Mouse (Mus musculus) neural tube, embryonic 13.5 days (tissue): ENCODE results near the gene Asphd1. TPM values are rescaled to one million over a fixed set of nuclear protein-coding genes. Genes with fewer than 3 reads are reported as not detected.
A peak's percentile ranks its signal among the peaks of the same experiment; 100 is the strongest.
"Not testable (repeated sequence)": the region's sequence is repeated elsewhere in the genome, so short reads cannot be mapped to it uniquely, and the experiment has no call there.

ENCODE experiments used
- ATAC-seq: fragments of 200-750 bp; cut with Nextera tagmentation; 2 replicates; pipeline ENCODE4 v1.8.0; 2017; ENCODE audit warnings: low read depth, mild to moderate bottlenecking, moderate TSS enrichment, moderate library complexity
- H3K27ac ChIP-seq: fragments of 300-500 bp; sonication (generic); replicated peaks from 2 replicates; pipeline ENCODE4 v1.5.1; 2015; ENCODE audit warnings: moderate library complexity, mild to moderate bottlenecking, inconsistent platforms
- H3K27me3 ChIP-seq: fragments of 300-500 bp; sonication (generic); 2 replicates; pipeline ENCODE4 v1.6.1; 2015; ENCODE audit warnings: mild to moderate bottlenecking, inconsistent platforms
- H3K36me3 ChIP-seq: fragments of 300-500 bp; sonication (generic); 2 replicates; pipeline ENCODE4 v1.6.1; 2015; ENCODE audit warnings: mild to moderate bottlenecking, inconsistent platforms
- H3K4me1 ChIP-seq: fragments of 300-500 bp; sonication (generic); replicated peaks from 2 replicates; pipeline ENCODE4 v1.6.1; 2015; ENCODE audit warnings: inconsistent platforms
- H3K4me2 ChIP-seq: fragments of 300-500 bp; sonication (generic); 2 replicates; pipeline ENCODE4 v1.6.1; 2015; ENCODE audit warnings: inconsistent platforms, mild to moderate bottlenecking, moderate library complexity
- H3K4me3 ChIP-seq: fragments of 300-500 bp; sonication (generic); 2 replicates; pipeline ENCODE4 v1.5.1; 2015; ENCODE audit warnings: mild to moderate bottlenecking, inconsistent platforms
- H3K9ac ChIP-seq: fragments of 300-500 bp; sonication (generic); 2 replicates; pipeline ENCODE4 v1.6.1; 2015; ENCODE audit warnings: moderate library complexity, mild to moderate bottlenecking, inconsistent platforms
- H3K9me3 ChIP-seq: fragments of 300-500 bp; sonication (generic); 2 replicates; pipeline ENCODE4 v1.6.1; 2016; ENCODE audit warnings: inconsistent platforms
- WGBS: fragments of 180-500 bp; shearing (Covaris S2); methylation state at CpG from one replicate; pipeline ENCODE4 v1.1.7; 2015; 5-methylcytosine and 5-hydroxymethylcytosine counted together
- polyA plus RNA-seq: library from polyadenylated mRNA; unstranded; fragments of >200 nt; fragmentation: Nextera tagmentation; extraction: Ambion mirVana; gene quantifications from 2 replicates; pipeline ENCODE4 v1.2.1, GENCODE M21; 2015

Asphd1 gene
- polyA plus RNA-seq, 1 experiment from 2014 or later, result 5.6 TPM

DNA sequence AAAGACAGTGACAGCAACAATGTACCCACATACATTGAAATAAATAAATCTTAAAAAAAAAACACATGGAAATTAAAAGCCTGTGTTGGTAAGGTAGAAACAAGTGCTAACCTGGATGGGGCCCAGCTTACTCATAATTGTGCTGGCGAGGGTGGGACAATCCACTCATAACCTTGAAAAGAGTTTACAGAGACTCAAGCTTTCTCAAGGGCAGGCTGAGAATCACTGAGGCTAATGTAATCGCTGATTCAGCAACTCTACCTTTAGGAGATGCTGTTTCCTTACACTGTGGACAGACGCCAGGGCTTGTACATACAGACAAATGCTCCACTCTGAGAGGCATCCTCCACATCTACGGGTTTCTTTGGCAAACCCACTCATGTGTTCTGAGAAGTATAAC lies 29.4 kb downstream of the Asphd1 start:
- 80% methylated on average over 4 of the region's 4 CpGs for WGBS
- Histone ChIP-seq H3K4me1 (peaks cover 12% of the 10 kb centered on the region), H3K9me3 (no peaks in the 10 kb centered on the region), H3K36me3 (no peaks in the 10 kb centered on the region), H3K9ac (no peak overlapping the region), H3K4me3 (no peak overlapping the region), H3K27me3 (no peaks in the 10 kb centered on the region), H3K4me2 (no peak overlapping the region), H3K27ac (no peak overlapping the region)
- ATAC-seq, result no peak

DNA sequence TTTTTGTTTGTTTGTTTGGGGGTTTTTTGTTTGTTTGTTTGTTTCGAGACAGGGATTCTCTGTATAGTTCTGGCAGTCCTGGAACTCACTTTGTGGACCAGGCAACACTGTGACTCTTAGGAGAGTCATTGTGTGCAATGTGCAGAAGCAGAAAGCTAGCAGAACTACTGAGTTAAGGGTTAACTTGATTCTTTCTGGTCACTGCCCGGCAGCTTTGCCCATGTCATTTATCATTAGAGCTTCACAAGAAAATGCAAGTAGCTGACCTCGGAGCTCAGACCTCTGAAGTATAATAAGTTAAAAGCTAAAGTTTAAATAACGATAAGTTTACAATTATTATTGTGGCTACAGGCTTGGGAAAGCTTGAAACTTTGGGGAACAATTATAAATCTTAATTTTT lies 31.0 kb downstream of the Asphd1 start:
- not testable (repeated sequence) for H3K9me3 ChIP-seq, ATAC-seq, H3K36me3 ChIP-seq, H3K9ac ChIP-seq, H3K27ac ChIP-seq, H3K4me3 ChIP-seq, H3K4me2 ChIP-seq, H3K27me3 ChIP-seq
- whole genome bisulfite sequencing, result 27% methylated on average over 4 of the region's 4 CpGs
- peaks cover 12% of the 10 kb centered on the region for H3K4me1 ChIP-seq

DNA sequence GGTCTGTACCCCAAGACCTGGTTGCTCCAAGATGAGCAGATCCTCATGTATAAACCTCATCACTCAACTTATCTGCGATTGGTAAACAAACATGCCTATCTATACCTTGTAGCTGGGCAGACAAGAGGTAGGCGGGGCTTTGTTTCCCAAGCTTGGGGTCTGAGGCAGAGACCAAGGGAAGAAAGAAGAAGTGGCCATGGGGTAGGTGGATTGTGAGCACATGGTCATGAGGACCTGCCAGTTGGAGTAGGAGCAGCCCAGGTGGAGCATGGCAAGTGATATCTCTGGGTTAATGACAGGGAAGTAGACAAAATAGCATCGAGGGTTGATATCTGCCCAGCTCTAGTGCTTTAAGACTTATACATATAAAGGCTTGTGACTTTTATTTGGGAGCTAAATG lies 34.5 kb downstream of the Asphd1 start:
- Histone ChIP-seq H3K27me3 (no peaks in the 10 kb centered on the region), H3K36me3 (no peaks in the 10 kb centered on the region), H3K4me2 (no peak overlapping the region), H3K9ac (no peak overlapping the region), H3K4me1 (no peaks in the 10 kb centered on the region), H3K4me3 (no peak overlapping the region), H3K27ac (no peak overlapping the region), H3K9me3 (no peaks in the 10 kb centered on the region)
- no peak for ATAC-seq
- 93% methylated on average over 3 of the region's 3 CpGs for WGBS

DNA sequence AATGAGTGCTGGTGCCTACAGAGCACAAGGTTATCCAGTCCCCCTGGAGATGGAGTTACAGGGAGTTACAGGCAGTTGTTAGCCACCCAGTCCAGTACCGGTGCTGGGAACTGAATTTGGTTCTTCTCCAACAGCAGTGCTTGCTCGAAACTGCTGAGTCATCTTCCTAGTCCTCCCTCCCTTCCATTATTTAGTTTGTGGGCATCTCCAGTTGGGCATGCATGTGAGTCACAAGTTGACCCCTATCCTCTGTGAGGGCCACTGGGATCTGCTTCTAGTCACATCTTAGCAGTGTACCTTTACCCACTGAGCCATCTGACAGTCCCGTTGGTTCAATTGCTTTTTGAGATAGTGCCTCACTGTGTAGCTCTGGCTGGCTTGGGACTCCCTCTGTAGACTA lies 43.8 kb downstream of the Asphd1 start:
- H3K9me3 ChIP-seq, result no peaks in the 10 kb centered on the region
- H3K9ac ChIP-seq, result no peak overlapping the region
- WGBS, result 70% methylated on average over 3 of the region's 3 CpGs
- no peak overlapping the region for H3K27ac ChIP-seq
- no peaks in the 10 kb centered on the region for H3K36me3 ChIP-seq
- no peak overlapping the region for H3K4me3 ChIP-seq
- H3K4me1 ChIP-seq, result no peaks in the 10 kb centered on the region
- no peak overlapping the region for H3K4me2 ChIP-seq
- ATAC-seq, result no peak
- H3K27me3 ChIP-seq, result no peaks in the 10 kb centered on the region

DNA sequence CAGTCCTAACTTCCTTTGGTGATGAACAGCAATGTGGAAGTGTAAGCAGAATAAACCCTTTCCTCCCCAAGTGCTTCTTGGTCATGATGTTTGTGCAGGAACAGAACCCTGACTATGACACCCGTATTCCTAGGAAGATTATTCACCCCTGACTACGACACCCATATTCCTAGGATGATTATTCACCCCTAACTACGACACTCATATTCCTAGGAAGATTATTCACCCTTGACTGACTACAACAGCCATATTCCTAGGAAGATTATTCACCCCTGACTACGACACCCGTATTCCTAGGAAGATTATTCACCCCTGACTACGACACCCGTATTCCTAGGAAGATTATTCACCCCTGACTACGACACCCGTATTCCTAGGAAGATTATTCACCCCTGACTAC lies 49.6 kb downstream of the Asphd1 start:
- 94% methylated on average over 7 of the region's 9 CpGs for WGBS
- not testable (repeated sequence) for H3K9me3 ChIP-seq, H3K27ac ChIP-seq, ATAC-seq, H3K27me3 ChIP-seq, H3K36me3 ChIP-seq, H3K4me2 ChIP-seq, H3K9ac ChIP-seq, H3K4me3 ChIP-seq
- peaks cover 16% of the 10 kb centered on the region for H3K4me1 ChIP-seq

DNA sequence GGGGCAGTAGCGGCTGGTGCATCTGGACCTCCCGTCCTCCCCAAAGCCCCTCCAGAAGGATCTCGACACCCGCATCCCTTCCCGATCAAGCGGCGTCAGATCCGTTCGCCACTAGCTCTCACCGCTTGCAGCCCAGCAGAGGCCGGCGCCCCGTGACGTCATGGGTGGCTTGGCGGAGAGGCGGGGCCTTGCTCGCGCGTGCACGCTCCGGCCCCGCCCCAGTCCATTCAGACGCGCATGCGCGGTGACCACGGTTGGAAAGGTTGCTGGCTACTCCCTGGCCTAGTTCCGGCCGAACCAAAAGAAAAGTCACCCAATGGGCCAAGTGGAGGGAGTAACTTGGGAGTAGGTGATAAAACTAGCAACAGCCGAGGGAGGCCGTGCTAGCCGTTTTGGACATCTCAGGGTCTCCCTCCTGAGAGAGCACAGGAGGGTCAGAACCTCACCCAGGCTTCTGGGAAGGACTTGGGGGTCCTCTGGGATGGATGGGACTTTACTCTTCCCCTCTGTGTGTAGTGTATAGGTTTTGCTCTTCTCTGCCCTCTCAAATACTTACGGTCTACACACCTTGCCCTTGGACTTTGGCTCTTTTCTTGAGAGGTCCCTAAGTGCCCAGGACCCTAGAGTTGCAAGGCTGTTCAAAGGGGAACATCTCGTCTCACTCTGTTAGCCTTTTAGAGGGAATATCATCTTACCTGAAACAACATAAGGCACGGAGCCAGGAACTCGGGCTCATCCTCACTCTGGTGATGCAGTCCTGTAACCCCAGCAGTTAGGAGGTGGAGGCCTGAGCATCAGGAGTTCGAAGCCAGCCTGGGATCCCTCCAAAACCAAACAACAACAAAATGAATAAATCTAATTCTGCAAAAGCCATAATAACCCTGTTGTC lies 51.0 kb downstream of the Asphd1 start:
- Histone ChIP-seq H3K9ac (peak overlapping the region; percentile 88), H3K9me3 (no peaks in the 10 kb centered on the region), H3K4me1 (peaks cover 16% of the 10 kb centered on the region), H3K36me3 (no peaks in the 10 kb centered on the region), H3K27me3 (no peaks in the 10 kb centered on the region), H3K4me2 (peak overlapping the region; percentile 74), H3K27ac (peak overlapping the region; percentile 93), H3K4me3 (peak overlapping the region; percentile 69)
- 13% methylated on average over 37 of the region's 37 CpGs for WGBS
- ATAC-seq, result peak; percentile 95

DNA sequence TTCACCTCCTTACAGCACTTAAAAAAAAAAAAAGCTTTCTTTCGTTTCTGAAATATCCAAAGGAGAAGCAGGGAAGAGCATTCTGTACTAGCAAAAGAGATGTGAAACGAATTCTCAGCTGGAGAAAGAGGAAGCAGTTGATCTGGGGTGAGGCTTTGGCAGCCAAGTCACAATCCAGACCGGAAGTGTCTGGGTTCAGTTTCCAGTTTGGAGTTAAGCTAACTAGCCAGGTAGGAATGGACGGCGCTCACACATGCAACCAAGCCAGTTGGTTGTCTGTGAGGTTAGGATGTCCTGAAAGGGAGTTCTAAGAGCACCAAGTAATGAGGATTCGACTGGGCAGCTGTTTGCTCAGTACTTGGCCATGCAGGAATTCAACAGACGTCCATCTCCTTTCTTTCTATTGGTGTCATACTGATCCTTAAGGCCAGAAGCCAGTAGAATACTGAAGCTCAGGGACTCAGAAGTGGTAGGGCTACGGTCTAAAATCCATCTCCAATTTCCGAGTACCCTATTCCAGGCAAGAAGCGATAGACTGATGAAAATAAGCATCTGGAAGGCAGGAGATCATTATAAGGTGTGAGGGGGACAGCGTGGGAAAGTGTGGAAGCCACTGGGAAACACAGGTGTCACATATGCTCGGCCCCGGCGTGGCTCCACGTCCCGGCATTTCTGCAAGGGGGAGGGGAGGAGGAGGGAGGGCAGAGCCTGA lies 51.8 kb downstream of the Asphd1 start:
- no peaks in the 10 kb centered on the region for H3K27me3 ChIP-seq
- ATAC-seq, result peak; percentile 83
- H3K9me3 ChIP-seq, result no peaks in the 10 kb centered on the region
- peak overlapping the region; percentile 69 for H3K4me3 ChIP-seq
- peak overlapping the region; percentile 93 for H3K27ac ChIP-seq
- WGBS, result 27% methylated on average over 16 of the region's 16 CpGs
- H3K9ac ChIP-seq, result peak overlapping the region; percentile 88
- H3K4me1 ChIP-seq, result peaks cover 16% of the 10 kb centered on the region
- H3K36me3 ChIP-seq, result no peaks in the 10 kb centered on the region
- peak overlapping the region; percentile 74 for H3K4me2 ChIP-seq

DNA sequence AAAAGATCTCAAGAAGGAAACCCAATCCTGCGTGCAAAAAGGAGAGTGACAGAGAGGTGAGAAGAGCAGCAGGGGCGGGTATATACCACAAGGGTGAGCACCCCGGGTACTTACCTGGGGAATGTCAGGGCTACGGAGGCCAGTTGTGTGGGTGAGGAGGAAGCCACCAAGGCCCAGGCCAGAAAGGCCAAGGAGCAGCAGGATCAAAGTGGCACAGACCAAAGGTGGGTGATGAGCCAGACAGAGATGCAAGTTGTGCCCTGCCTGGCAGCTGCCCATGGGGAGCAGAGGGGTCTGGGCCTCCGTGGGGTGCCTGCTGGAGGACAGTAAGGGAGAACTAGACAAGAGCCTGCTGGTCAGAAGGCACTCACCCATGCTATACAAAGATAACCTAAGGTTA lies 52.5 kb downstream of the Asphd1 start:
- Histone ChIP-seq H3K27ac (no peak overlapping the region), H3K4me3 (no peak overlapping the region), H3K4me2 (peak overlapping the region; percentile 74), H3K36me3 (peaks cover 1% of the 10 kb centered on the region), H3K27me3 (no peaks in the 10 kb centered on the region), H3K9me3 (no peaks in the 10 kb centered on the region), H3K9ac (peak overlapping the region; percentile 88), H3K4me1 (peaks cover 16% of the 10 kb centered on the region)
- no peak for ATAC-seq
- WGBS, result 90% methylated on average over 5 of the region's 5 CpGs

Other genes starting within 250 kb of the Asphd1 start
- 92.4 and 107 TPM in 2 replicates for gene Coro1a, start 241.8 kb downstream of the Asphd1 start, polyA plus RNA-seq
- gene Mapk3, start 190.0 kb downstream of the Asphd1 start, polyA plus RNA-seq, result 97.6 and 108 TPM in 2 replicates
- gene Gdpd3, start 183.2 kb downstream of the Asphd1 start, polyA plus RNA-seq, result 0.56 and 1.5 TPM in 2 replicates
- 204 and 215 TPM in 2 replicates for gene Ypel3, start 172.6 kb downstream of the Asphd1 start, polyA plus RNA-seq
- 0.25 and 0.66 TPM in 2 replicates for gene Tbx6, start 168.1 kb downstream of the Asphd1 start, polyA plus RNA-seq
- gene Ppp4c, start 157.1 kb downstream of the Asphd1 start, polyA plus RNA-seq, result 216 and 230 TPM in 2 replicates
- gene Fam57b, start 151.9 kb downstream of the Asphd1 start, polyA plus RNA-seq, result 36.8 and 40.6 TPM in 2 replicates
- gene 4930451I11Rik, start 117.9 kb downstream of the Asphd1 start, polyA plus RNA-seq, result not detected in 2 replicates
- gene Doc2a, start 102.2 kb downstream of the Asphd1 start, polyA plus RNA-seq, result 8.2 and 9.5 TPM in 2 replicates
- 19.0 and 19.9 TPM in 2 replicates for gene Hirip3, start 87.6 kb downstream of the Asphd1 start, polyA plus RNA-seq
- 74.3 and 79.1 TPM in 2 replicates for gene Ino80e, start 87.2 kb downstream of the Asphd1 start, polyA plus RNA-seq
- gene Taok2, start 64.9 kb downstream of the Asphd1 start, polyA plus RNA-seq, result 48.7 and 50.5 TPM in 2 replicates
- gene Tmem219, start 26.7 kb downstream of the Asphd1 start, polyA plus RNA-seq, result 25.3 and 25.7 TPM in 2 replicates
- 94.3 and 99.3 TPM in 2 replicates for gene Kctd13, start 20.7 kb downstream of the Asphd1 start, polyA plus RNA-seq
- gene Sez6l2, start 981 bp upstream of the Asphd1 start, polyA plus RNA-seq, result 34.7 and 35.1 TPM in 2 replicates
- 121 and 124 TPM in 2 replicates for gene Cdipt, start 26.3 kb upstream of the Asphd1 start, polyA plus RNA-seq
- 1.2 and 1.4 TPM in 2 replicates for gene Cdiptos, start 26.5 kb upstream of the Asphd1 start, polyA plus RNA-seq
- 6.6 and 7.2 TPM in 2 replicates for gene Mvp, start 65.0 kb upstream of the Asphd1 start, polyA plus RNA-seq
- gene Pagr1b, start 66.9 kb upstream of the Asphd1 start, polyA plus RNA-seq, result 0.50 and 0.61 TPM in 2 replicates
- 49.5 and 50.4 TPM in 2 replicates for gene Pagr1a, start 67.8 kb upstream of the Asphd1 start, polyA plus RNA-seq
- gene Gm42742, start 71.5 kb upstream of the Asphd1 start, polyA plus RNA-seq, result 47.8 and 81.0 TPM in 2 replicates
- gene Prrt2, start 71.6 kb upstream of the Asphd1 start, polyA plus RNA-seq, result 22.0 TPM in 2 replicates
- gene Maz, start 77.5 kb upstream of the Asphd1 start, polyA plus RNA-seq, result 71.7 and 72.1 TPM in 2 replicates
- gene Kif22, start 92.9 kb upstream of the Asphd1 start, polyA plus RNA-seq, result 22.8 and 31.5 TPM in 2 replicates
- gene Zg16, start 137.7 kb upstream of the Asphd1 start, polyA plus RNA-seq, result not detected in 2 replicates
- 1.0 and 2.4 TPM in 2 replicates for gene AI467606, start 141.8 kb upstream of the Asphd1 start, polyA plus RNA-seq
- 0.63 and 1.4 TPM in 2 replicates for gene Qprt, start 172.6 kb upstream of the Asphd1 start, polyA plus RNA-seq
- 0.08 and 0.10 TPM in 2 replicates for gene Spn, start 188.2 kb upstream of the Asphd1 start, polyA plus RNA-seq
- 78.7 and 80.0 TPM in 2 replicates for gene Cd2bp2, start 246.5 kb upstream of the Asphd1 start, polyA plus RNA-seq